Mouse (Mus musculus): ENCODE results near the gene Fam168b.

Gene Fam168b

GRCm38 (mm10) chr1:34815843-34816242 is 27.0 kb downstream of the Fam168b start:
- DNase-seq (ENCODE audit: low read depth, low spot score), result no peak

GRCm38 (mm10) chr1:34812407-34813247 is 30.2 kb downstream of the Fam168b start:
- no peak for DNase-seq (ENCODE audit: low read depth, low spot score)

DNA sequence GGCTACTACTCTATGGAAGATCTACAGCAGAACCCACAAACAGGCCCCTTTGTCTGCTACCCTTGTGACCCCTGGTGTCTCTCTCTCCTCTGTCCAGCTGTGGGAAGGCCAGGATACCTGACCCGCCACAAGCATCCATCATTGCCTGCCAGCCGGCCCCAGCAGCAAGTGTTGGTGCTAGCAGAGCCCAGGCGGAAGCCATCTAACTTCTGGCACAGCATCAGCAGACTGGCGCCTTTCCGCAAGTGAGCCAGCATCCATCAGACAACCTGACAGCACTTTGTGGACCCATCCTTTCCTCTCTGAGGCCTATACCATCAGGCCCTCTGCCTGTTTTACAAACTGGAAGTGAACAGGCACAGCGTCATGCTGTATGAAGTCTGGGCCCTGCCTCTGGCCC is 31.3 kb downstream of the Fam168b start:
- no peak for DNase-seq (ENCODE audit: low read depth, low spot score)

DNA sequence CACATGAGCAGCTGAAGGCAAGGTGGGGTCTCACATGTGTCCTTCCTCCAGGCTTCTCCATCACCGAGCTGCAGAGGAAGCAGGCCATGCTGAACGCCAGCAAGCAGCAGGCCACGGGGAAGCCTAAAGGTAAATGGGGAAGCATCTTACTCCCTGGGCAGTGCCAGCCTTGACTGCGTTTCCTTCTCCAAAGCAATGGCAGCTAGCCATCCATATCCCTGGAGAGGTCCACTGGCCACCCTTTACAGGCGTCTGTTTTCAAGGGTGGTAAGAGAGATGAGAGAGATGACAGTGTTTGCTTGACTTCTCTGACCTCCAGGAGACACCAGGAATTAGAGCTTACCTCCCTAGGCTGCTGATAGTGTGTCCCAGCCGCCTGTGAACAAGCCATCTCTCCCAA is 31.8 kb downstream of the Fam168b start:
- no peak for DNase-seq (ENCODE audit: low read depth, low spot score)

DNA sequence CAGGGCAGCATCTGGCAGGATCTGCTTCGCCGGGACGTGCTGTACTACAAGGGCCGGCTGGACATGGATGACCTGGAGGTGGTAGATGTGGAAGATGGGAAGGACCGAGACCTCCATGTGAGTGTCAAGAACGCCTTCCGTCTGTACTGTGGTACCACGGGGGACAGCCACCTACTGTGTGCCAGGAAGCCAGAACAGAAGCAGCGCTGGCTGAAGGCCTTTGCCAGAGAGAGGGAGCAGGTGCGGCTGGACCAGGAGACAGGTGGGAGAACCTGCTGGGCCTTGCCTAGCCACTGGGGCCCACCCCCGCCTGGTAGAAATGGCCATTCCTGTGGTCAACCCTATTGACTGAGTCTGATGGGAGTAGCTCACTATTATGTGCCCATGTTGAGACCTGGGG is 32.6 kb downstream of the Fam168b start:
- no peak for DNase-seq (ENCODE audit: low read depth, low spot score)

DNA sequence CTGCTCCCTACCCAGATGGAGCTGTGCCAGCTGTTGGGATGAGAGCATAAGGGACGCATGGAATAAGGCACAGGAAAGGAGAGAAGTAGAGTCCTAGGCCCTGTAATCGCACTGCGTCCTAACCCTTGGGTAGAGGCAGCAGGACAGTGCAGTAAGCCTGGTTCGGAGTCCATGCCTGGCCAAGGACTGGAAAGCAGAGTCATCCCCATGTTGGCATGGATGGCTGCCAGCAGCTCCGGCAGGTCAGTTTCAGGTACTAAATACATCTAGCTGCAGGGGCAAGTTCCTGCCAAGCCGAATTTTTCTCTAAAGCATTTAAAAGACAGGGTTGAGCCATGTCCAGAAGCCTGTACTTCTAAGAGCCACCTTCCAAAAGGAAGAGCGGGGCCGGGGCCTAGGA is 34.4 kb downstream of the Fam168b start:
- no peak for DNase-seq (ENCODE audit: low read depth, low spot score)

GRCm38 (mm10) chr1:34805931-34806520 is 36.8 kb downstream of the Fam168b start:
- peak; percentile 26 for DNase-seq (ENCODE audit: low read depth, low spot score)

DNA sequence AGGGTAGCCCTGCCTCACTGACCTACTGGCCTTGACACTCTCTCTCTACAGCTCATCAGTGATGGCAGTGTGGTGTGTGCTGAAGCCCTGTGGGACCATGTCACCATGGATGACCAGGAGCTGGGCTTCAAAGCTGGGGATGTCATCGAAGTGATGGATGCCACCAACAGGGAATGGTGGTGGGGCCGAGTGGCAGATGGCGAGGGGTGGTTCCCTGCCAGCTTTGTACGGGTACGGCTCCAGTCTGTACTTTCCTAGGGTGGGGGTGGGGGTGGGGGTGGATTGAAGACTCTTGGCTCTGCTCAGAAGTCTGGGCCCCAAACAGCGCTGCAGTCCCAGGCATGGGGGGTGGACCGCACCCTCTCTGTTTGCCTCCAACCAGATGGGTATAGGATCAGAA is 38.0 kb downstream of the Fam168b start:
- no peak for DNase-seq (ENCODE audit: low read depth, low spot score)

DNA sequence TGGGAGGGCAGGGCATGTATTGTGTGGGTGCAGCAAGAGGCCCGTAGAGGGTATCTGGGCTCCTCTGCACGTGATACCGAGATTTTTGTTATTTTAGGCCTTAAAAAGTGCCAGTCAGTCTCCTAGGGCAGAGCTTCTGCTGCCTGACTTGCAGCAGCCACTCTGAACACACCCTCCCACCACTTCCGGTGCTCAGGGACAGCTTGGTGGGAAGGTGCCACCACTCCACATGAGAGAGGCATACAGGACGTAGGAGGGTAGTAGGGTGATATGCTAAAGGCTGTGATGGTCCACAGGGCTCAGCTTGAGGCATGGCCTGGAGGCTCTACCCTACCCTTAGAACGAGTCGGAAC is 40.6 kb downstream of the Fam168b start:
- DNase-seq (ENCODE audit: low read depth, low spot score), result no peak

- peak; percentile 80 for DNase-seq (ENCODE audit: low read depth, low spot score)
Measured at GRCm38 (mm10) chr1:34801616-34802289, 41.1 kb downstream of the Fam168b start.

GRCm38 (mm10) chr1:34799140-34799539 is 43.7 kb downstream of the Fam168b start:
- DNase-seq (ENCODE audit: low read depth, low spot score), result no peak

DNA sequence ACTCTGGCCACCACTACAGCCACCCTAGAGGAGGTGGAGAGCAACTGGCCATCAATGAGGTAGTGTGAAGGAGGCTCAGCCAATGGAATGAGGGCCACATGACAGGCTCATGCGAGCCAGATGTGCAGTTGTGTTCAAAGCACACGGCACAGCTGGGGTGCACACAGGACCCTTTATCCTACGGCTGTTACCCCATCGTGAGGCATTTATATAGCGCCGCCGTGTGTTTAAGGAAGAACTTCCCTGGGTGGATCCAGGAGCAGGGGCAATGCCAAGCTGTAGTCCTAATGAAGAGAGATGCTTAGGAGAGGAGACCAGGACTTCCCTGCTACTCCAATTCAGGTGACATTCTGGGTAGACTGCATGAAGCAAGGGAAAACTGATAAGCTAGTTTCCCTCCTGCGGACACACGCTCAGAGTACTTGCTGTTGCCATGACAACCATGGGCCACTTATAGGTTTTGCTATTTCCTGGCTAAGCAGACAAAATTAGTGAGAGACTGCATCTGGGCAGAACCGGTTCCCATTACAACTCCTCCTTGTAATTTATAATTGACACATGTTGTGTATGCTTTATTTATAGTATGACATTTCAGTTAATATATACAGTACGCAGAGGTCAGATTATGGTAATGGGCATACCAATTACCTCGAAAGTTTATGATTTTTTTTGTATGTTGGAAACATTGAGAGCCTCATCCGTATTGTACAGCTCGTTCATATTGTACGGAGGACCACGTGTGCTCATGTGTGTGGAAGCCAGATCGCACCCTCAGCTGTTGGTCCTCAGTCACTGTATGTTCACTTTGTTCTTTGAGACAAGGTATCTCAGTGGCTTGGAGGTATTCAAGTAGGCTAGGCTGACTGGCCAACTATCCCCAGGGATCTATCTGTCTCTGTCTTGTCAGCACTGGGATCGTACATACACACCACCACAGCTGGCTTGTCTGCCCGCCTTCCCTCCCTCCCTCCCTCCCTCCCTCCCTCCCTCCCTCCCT is 49.3 kb downstream of the Fam168b start:
- peak; percentile 59 for DNase-seq (ENCODE audit: low read depth, low spot score)

GRCm38 (mm10) chr1:34783538-34784161 is 59.2 kb downstream of the Fam168b start:
- no peak for DNase-seq (ENCODE audit: low read depth, low spot score)

DNA sequence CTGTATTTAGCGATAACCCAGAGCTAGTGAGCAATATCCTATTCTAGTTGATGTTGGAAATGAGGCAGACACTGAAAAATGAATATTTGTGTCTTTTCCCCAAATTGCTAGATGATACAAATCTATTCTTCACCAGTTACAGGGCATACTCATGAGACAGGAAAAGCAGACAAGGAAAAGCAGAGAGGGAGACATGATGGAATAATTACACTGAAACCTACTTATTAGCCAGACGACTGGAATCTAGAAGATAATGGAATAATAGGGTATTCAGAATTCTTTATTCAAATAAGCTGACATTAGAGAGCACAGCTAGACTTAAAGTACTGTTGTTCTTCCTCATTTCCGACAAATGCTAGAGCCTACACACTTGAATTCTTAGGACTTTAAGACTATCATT is 67.0 kb downstream of the Fam168b start:
- DNase-seq (ENCODE audit: low read depth, low spot score), result no peak

DNA sequence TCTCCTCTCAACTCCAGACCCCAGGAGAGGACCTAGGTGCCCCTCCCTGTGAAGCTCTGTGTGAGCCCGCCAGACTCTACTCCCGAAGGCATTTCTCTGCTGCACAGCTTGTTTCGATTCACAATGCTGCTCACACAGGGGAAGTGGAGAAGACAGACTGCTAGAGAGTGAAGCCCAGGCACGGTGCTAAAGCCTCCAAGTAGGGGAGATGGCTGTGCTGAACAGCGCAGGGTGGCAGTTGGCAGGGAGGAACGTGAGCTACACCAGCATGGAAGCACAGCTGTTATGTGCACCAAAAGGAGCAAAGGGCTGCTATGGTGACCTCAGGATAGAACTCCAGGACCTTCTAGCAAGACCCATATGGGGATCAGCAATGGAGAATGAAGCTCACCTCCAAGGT is 74.0 kb downstream of the Fam168b start:
- no peak for DNase-seq (ENCODE audit: low read depth, low spot score)

GRCm38 (mm10) chr1:34767851-34768250 is 75.0 kb downstream of the Fam168b start:
- no peak for DNase-seq (ENCODE audit: low read depth, low spot score)

GRCm38 (mm10) chr1:34766899-34767298 is 76.0 kb downstream of the Fam168b start:
- DNase-seq (ENCODE audit: low read depth, low spot score), result no peak

All from R1 (cell line).